Comparison of ENCODE assay signal across 10 mouse cellular contexts in genomic region chr9:119107566-119107965, GRCm38 (mm10). TPM values are rescaled to one million over a fixed set of nuclear protein-coding genes. Genes with fewer than 3 reads are reported as not detected.
DNase-seq lines count a peak whose midpoint lies in the region; ATAC-seq and TF ChIP-seq lines count a peak whose summit lies in the region.
"Had no signal": no experiment of that assay in that cellular context is flagged by ENCODE, and none has a peak within 500 bp of the region (broad histone marks: within the 10 kb centered on the region; RNA-seq: fewer than 3 reads in every experiment).

No protein-coding gene starts in this region.

- no peaks in the 10 kb centered on the region for H3K36me3 ChIP-seq in forebrain, postnatal 0 days (ENCODE audit: insufficient read depth)
- H3K36me3 ChIP-seq in forebrain, embryonic 10.5 days (replicated peaks) = no peaks in the 10 kb centered on the region
- H3K36me3 ChIP-seq in lung, postnatal 0 days (ENCODE audit: insufficient read depth, low read length) = no peaks in the 10 kb centered on the region
- H3K36me3 ChIP-seq in midbrain, embryonic 11.5 days (ENCODE audit: control insufficient read depth, insufficient read depth, low read length) = no peaks in the 10 kb centered on the region

- peak; percentile 50 for TF ChIP-seq CTCF in forebrain, postnatal 0 days (IDR thresholded peaks at IDR 0.05; ENCODE audit: low read depth)
- peak; percentile 48 for TF ChIP-seq CTCF in lung, postnatal 0 days (IDR thresholded peaks at IDR 0.05)

- no peaks in the 10 kb centered on the region for H3K9me3 ChIP-seq in forebrain, postnatal 0 days (ENCODE audit: low read length)
- H3K9me3 ChIP-seq in forebrain, embryonic 10.5 days = no peaks in the 10 kb centered on the region
- H3K9me3 ChIP-seq in lung, postnatal 0 days (ENCODE audit: low read length) = no peaks in the 10 kb centered on the region
- no peaks in the 10 kb centered on the region; the same call in 1 of the 2 replicates for H3K9me3 ChIP-seq in midbrain, embryonic 11.5 days (ENCODE audit: control insufficient read depth, low read length)

- no peak for TF ChIP-seq EP300 in lung, postnatal 0 days (IDR thresholded peaks at IDR 0.05)

- H3K4me2 ChIP-seq in forebrain, postnatal 0 days (ENCODE audit: low read depth) = no peak overlapping the region
- no peak overlapping the region for H3K4me2 ChIP-seq in lung, postnatal 0 days (replicated peaks; ENCODE audit: low read depth, low read length)
- H3K4me2 ChIP-seq in midbrain, embryonic 11.5 days = no peak overlapping the region

- DNase-seq in forebrain, postnatal 0 days = no peak
- DNase-seq in forebrain, embryonic 10.5 days (ENCODE audit: extremely low spot score, low spot score) = no peak
- DNase-seq in lung, postnatal 0 days (ENCODE audit: low spot score) = peak; percentile 34
- DNase-seq in lung, postnatal 25 days (ENCODE audit: low spot score) = no peak
- DNase-seq in c-Kit-positive CD71-negative TER-119-negative erythroid progenitor cells, embryonic 14.5 days (ENCODE audit: low read depth) = peak; percentile 29
- DNase-seq in urinary bladder, postnatal 4 days (ENCODE audit: low spot score in 2 of 2) = no peak
- no peak for DNase-seq in midbrain, embryonic 11.5 days (ENCODE audit: low spot score, missing footprints)

- no peak overlapping the region for H3K9ac ChIP-seq in forebrain, postnatal 0 days
- no peak overlapping the region for H3K9ac ChIP-seq in lung, postnatal 0 days (replicated peaks; ENCODE audit: low read depth)
- no peak overlapping the region for H3K9ac ChIP-seq in midbrain, embryonic 11.5 days (ENCODE audit: low read length)

- ATAC-seq in forebrain, postnatal 0 days = no peak
- ATAC-seq in lung, postnatal 0 days = no peak
- ATAC-seq in megakaryocyte, adult 5-6 weeks (ENCODE audit: poor library complexity, severe bottlenecking) = peak; percentile 71
- ATAC-seq in midbrain, embryonic 11.5 days (ENCODE audit: low FRiP score) = no peak

- 85% methylated on average over 4 of the region's 4 CpGs for WGBS in forebrain, postnatal 0 days
- 91% methylated on average over 4 of the region's 4 CpGs for WGBS in forebrain, embryonic 10.5 days
- 88% methylated on average over 4 of the region's 4 CpGs for whole genome bisulfite sequencing in lung, postnatal 0 days
- 85% methylated on average over 4 of the region's 4 CpGs for WGBS in midbrain, embryonic 11.5 days

- no peak overlapping the region for H3K27ac ChIP-seq in forebrain, postnatal 0 days (ENCODE audit: low read depth, low read length)
- H3K27ac ChIP-seq in forebrain, embryonic 10.5 days = no peak overlapping the region
- H3K27ac ChIP-seq in lung, postnatal 0 days (ENCODE audit: low read length) = no peak overlapping the region
- H3K27ac ChIP-seq in midbrain, embryonic 11.5 days (ENCODE audit: low read depth, low read length) = no peak overlapping the region

- H3K4me1 ChIP-seq in forebrain, postnatal 0 days (ENCODE audit: insufficient read depth) = peaks cover 4% of the 10 kb centered on the region; the same call in 1 of the 2 replicates
- H3K4me1 ChIP-seq in forebrain, embryonic 10.5 days = peaks cover 29% of the 10 kb centered on the region
- no peaks in the 10 kb centered on the region; the same call in 1 of the 2 replicates for H3K4me1 ChIP-seq in lung, postnatal 0 days (ENCODE audit: insufficient read depth, low read depth, low read length)
- peaks cover 8% of the 10 kb centered on the region; the same call in 1 of the 2 replicates for H3K4me1 ChIP-seq in midbrain, embryonic 11.5 days (ENCODE audit: control insufficient read depth, insufficient read depth, low read length)

- H3K27me3 ChIP-seq in forebrain, postnatal 0 days (ENCODE audit: insufficient read depth, low read length) = peaks cover 8% of the 10 kb centered on the region; the same call in 1 of the 2 replicates
- peaks cover 19% of the 10 kb centered on the region for H3K27me3 ChIP-seq in forebrain, embryonic 10.5 days (ENCODE audit: poor library complexity, severe bottlenecking)
- no peaks in the 10 kb centered on the region for H3K27me3 ChIP-seq in lung, postnatal 0 days (replicated peaks; ENCODE audit: insufficient read depth, low read length)
- peaks cover 3% of the 10 kb centered on the region; the same call in 1 of the 2 replicates for H3K27me3 ChIP-seq in midbrain, embryonic 11.5 days (ENCODE audit: control insufficient read depth, insufficient read depth, low read length)

- H3K4me3 ChIP-seq in forebrain, postnatal 0 days (ENCODE audit: low read depth, low read length) = no peak overlapping the region
- H3K4me3 ChIP-seq in forebrain, embryonic 10.5 days = no peak overlapping the region
- H3K4me3 ChIP-seq in lung, postnatal 0 days (ENCODE audit: low read depth, low read length) = no peak overlapping the region
- no peak overlapping the region for H3K4me3 ChIP-seq in midbrain, embryonic 11.5 days (ENCODE audit: low read depth, low read length)

RNA-seq across cellular contexts. Expression of gene Dlec1, which starts 5.3 kb away (rescaled TPM):
- 0.85 and 2.0 TPM in 2 replicates for total RNA-seq in forebrain, postnatal 0 days (2014; rRNA removed)
- polyA plus RNA-seq in forebrain, postnatal 0 days (2015; fragmentation: Nextera tagmentation; extraction: Ambion mirVana) = 0.40 and 0.42 TPM in 2 replicates
- polyA plus RNA-seq in forebrain, embryonic 10.5 days (2016; fragmentation: Nextera tagmentation; extraction: Ambion mirVana) = 1.1 and 2.1 TPM in 2 replicates
- 0.57 and 0.64 TPM in 2 replicates for polyA plus RNA-seq in lung, postnatal 0 days (2015; fragmentation: Nextera tagmentation; extraction: Ambion mirVana)
- not detected in 2 replicates for total RNA-seq in megakaryocyte, adult 5-6 weeks (2015)
- total RNA-seq in megakaryocyte, adult 5-6 weeks (2017) = not detected in 2 replicates
- 0.51 and 0.65 TPM in 2 replicates for polyA plus RNA-seq in midbrain, embryonic 11.5 days (2014; fragmentation: Nextera tagmentation; extraction: Ambion mirVana)

RNA-seq across cellular contexts. Expression of gene Plcd1, which starts 14.3 kb away (rescaled TPM):
- total RNA-seq in forebrain, postnatal 0 days (2014; rRNA removed) = 9.6 and 16.1 TPM in 2 replicates
- 8.2 and 11.3 TPM in 2 replicates for polyA plus RNA-seq in forebrain, postnatal 0 days (2015; fragmentation: Nextera tagmentation; extraction: Ambion mirVana)
- polyA plus RNA-seq in forebrain, embryonic 10.5 days (2016; fragmentation: Nextera tagmentation; extraction: Ambion mirVana) = 13.0 and 13.7 TPM in 2 replicates
- polyA plus RNA-seq in lung, postnatal 0 days (2015; fragmentation: Nextera tagmentation; extraction: Ambion mirVana) = 9.1 and 10.4 TPM in 2 replicates
- 0.16 and 0.87 TPM in 2 replicates for total RNA-seq in megakaryocyte, adult 5-6 weeks (2015)
- total RNA-seq in megakaryocyte, adult 5-6 weeks (2017) = 0.26 and 0.53 TPM in 2 replicates
- 24.2 and 25.8 TPM in 2 replicates for polyA plus RNA-seq in midbrain, embryonic 11.5 days (2014; fragmentation: Nextera tagmentation; extraction: Ambion mirVana)

RNA-seq across cellular contexts. Expression of gene Acaa1b, which starts 49.3 kb away (rescaled TPM):
- 2.0 and 2.1 TPM in 2 replicates for total RNA-seq in forebrain, postnatal 0 days (2014; rRNA removed)
- polyA plus RNA-seq in forebrain, postnatal 0 days (2015; fragmentation: Nextera tagmentation; extraction: Ambion mirVana) = 2.2 and 2.7 TPM in 2 replicates
- polyA plus RNA-seq in forebrain, embryonic 10.5 days (2016; fragmentation: Nextera tagmentation; extraction: Ambion mirVana) = 1.6 and 1.8 TPM in 2 replicates
- polyA plus RNA-seq in lung, postnatal 0 days (2015; fragmentation: Nextera tagmentation; extraction: Ambion mirVana) = 5.8 and 7.0 TPM in 2 replicates
- total RNA-seq in megakaryocyte, adult 5-6 weeks (2015) = 0.34 and 0.78 TPM in 2 replicates
- total RNA-seq in megakaryocyte, adult 5-6 weeks (2017) = not detected in 2 replicates
- polyA plus RNA-seq in midbrain, embryonic 11.5 days (2014; fragmentation: Nextera tagmentation; extraction: Ambion mirVana) = 1.0 and 1.4 TPM in 2 replicates

RNA-seq across cellular contexts. Expression of gene Gm47289, which starts 51.4 kb away (rescaled TPM):
- total RNA-seq in forebrain, postnatal 0 days (2014; rRNA removed) = not detected in 2 replicates
- polyA plus RNA-seq in forebrain, postnatal 0 days (2015; fragmentation: Nextera tagmentation; extraction: Ambion mirVana) = not detected in 2 replicates
- not detected in 2 replicates for polyA plus RNA-seq in forebrain, embryonic 10.5 days (2016; fragmentation: Nextera tagmentation; extraction: Ambion mirVana)
- polyA plus RNA-seq in lung, postnatal 0 days (2015; fragmentation: Nextera tagmentation; extraction: Ambion mirVana) = not detected in 2 replicates
- total RNA-seq in megakaryocyte, adult 5-6 weeks (2015) = not detected in 2 replicates
- total RNA-seq in megakaryocyte, adult 5-6 weeks (2017) = not detected in 2 replicates
- polyA plus RNA-seq in midbrain, embryonic 11.5 days (2014; fragmentation: Nextera tagmentation; extraction: Ambion mirVana) = not detected in 2 replicates
- total RNA-seq: heart, postnatal 10 days had no signal
- polyA plus RNA-seq: lung, embryonic 16.5 days had no signal

RNA-seq across cellular contexts. Expression of gene Vill, which starts 55.0 kb away (rescaled TPM):
- 3.3 and 6.5 TPM in 2 replicates for total RNA-seq in forebrain, postnatal 0 days (2014; rRNA removed)
- 2.7 and 3.8 TPM in 2 replicates for polyA plus RNA-seq in forebrain, postnatal 0 days (2015; fragmentation: Nextera tagmentation; extraction: Ambion mirVana)
- polyA plus RNA-seq in forebrain, embryonic 10.5 days (2016; fragmentation: Nextera tagmentation; extraction: Ambion mirVana) = 13.6 and 15.2 TPM in 2 replicates
- polyA plus RNA-seq in lung, postnatal 0 days (2015; fragmentation: Nextera tagmentation; extraction: Ambion mirVana) = 16.6 and 20.0 TPM in 2 replicates
- 17.0 and 22.8 TPM in 2 replicates for total RNA-seq in megakaryocyte, adult 5-6 weeks (2015)
- 69.9 and 92.7 TPM in 2 replicates for total RNA-seq in megakaryocyte, adult 5-6 weeks (2017)
- 7.8 and 8.3 TPM in 2 replicates for polyA plus RNA-seq in midbrain, embryonic 11.5 days (2014; fragmentation: Nextera tagmentation; extraction: Ambion mirVana)

Comparison
In these comparisons a context has a peak if more than half of its experiments do, and no peak if none do; other contexts are left out.
1. DNase-seq: peak in lung, postnatal 0 days (single experiment) and c-Kit-positive CD71-negative TER-119-negative erythroid progenitor cells, embryonic 14.5 days (single experiment); none in forebrain, postnatal 0 days (single experiment), forebrain, embryonic 10.5 days (single experiment), lung, postnatal 25 days (single experiment), urinary bladder, postnatal 4 days (0 of 2) and midbrain, embryonic 11.5 days (single experiment).